Mouse (Mus musculus) lung, embryonic 16.5 days (tissue): Measurements from ENCODE around the gene Gpc2. TPM values are rescaled to one million over a fixed set of nuclear protein-coding genes. Genes with fewer than 3 reads are reported as not detected.

ENCODE experiments used
- ATAC-seq: fragments of 200-750 bp; cut with Nextera tagmentation; 2 replicates; pipeline ENCODE4 v1.8.0; 2017; ENCODE audit warnings: low read depth, mild to moderate bottlenecking, moderate library complexity
- H3K27ac ChIP-seq: fragments of 300-500 bp; sonication (generic); 2 replicates; pipeline ENCODE4 v1.5.1; 2014; ENCODE audit warnings: mild to moderate bottlenecking, control low read depth, low read length
- H3K27me3 ChIP-seq: fragments of 300-500 bp; sonication (generic); 2 replicates; pipeline ENCODE4 v1.6.1; 2014; ENCODE audit warnings: low read depth, low read length, mixed read lengths; ENCODE audit not compliant: control insufficient read depth, insufficient read depth
- H3K36me3 ChIP-seq: fragments of 300-500 bp; sonication (generic); 2 replicates; pipeline ENCODE4 v1.6.1; 2014; ENCODE audit warnings: low read length; ENCODE audit not compliant: control insufficient read depth, insufficient read depth
- H3K4me1 ChIP-seq: fragments of 300-500 bp; sonication (generic); replicated peaks from 2 replicates; pipeline ENCODE4 v1.6.1; 2014; ENCODE audit warnings: low read length, mixed read lengths; ENCODE audit not compliant: control insufficient read depth, insufficient read depth
- H3K4me2 ChIP-seq: fragments of 300-500 bp; sonication (generic); 2 replicates; pipeline ENCODE4 v1.6.1; 2014; ENCODE audit warnings: low read depth, low read length, control low read depth
- H3K4me3 ChIP-seq: fragments of 300-500 bp; sonication (generic); 2 replicates; pipeline ENCODE4 v1.5.1; 2014; ENCODE audit warnings: mild to moderate bottlenecking, low read length, control low read depth
- H3K9ac ChIP-seq: fragments of 300-500 bp; sonication (generic); 2 replicates; pipeline ENCODE4 v1.6.1; 2014; ENCODE audit warnings: low read length, control low read depth
- H3K9me3 ChIP-seq: fragments of 300-500 bp; sonication (generic); 2 replicates; pipeline ENCODE4 v1.6.1; 2016; ENCODE audit warnings: low read length; ENCODE audit not compliant: control insufficient read depth
- whole genome bisulfite sequencing: fragments of 180-500 bp; shearing (Covaris S2); extraction: QIAGEN DNeasy Blood & Tissue Kit; methylation state at CpG from one replicate; pipeline ENCODE4 v1.1.7; 2014; 5-methylcytosine and 5-hydroxymethylcytosine counted together
- polyA plus RNA-seq: library from polyadenylated mRNA; unstranded; fragments of >200 nt; fragmentation: Nextera tagmentation; extraction: Ambion mirVana; gene quantifications from 2 replicates; pipeline ENCODE4 v1.2.1, GENCODE M21; 2015

The Gpc2 gene
- polyA plus RNA-seq, 1 experiment from 2014 or later, result 16.7 TPM

DNA sequence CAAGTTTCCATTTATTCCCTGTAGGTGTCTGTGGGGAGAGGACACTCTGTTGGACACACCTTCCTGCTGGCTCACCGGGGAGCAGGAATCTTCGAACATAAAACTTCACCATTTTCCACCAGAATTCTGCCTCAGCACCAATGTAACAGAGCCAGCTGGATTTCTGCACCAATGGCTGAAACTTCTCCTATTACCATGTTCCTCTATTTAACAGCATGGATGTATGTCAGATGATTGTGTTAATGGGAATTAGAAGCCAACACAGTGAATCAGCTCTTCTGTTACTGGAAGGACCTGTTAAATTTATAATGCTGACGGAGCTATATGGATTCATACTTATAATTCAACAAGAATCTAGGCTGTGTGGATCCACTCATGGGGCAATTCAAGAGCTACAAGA is 50.3 kb downstream of the Gpc2 start:
- no peaks in the 10 kb centered on the region for H3K9me3 ChIP-seq
- H3K9ac ChIP-seq, result no peak overlapping the region
- H3K27ac ChIP-seq, result no peak overlapping the region
- H3K4me1 ChIP-seq, result no peaks in the 10 kb centered on the region
- 82% methylated on average over 3 of the region's 3 CpGs for WGBS
- no peak overlapping the region for H3K4me2 ChIP-seq
- ATAC-seq, result no peak
- H3K4me3 ChIP-seq, result no peak overlapping the region
- H3K36me3 ChIP-seq, result no peaks in the 10 kb centered on the region
- H3K27me3 ChIP-seq, result no peaks in the 10 kb centered on the region

DNA sequence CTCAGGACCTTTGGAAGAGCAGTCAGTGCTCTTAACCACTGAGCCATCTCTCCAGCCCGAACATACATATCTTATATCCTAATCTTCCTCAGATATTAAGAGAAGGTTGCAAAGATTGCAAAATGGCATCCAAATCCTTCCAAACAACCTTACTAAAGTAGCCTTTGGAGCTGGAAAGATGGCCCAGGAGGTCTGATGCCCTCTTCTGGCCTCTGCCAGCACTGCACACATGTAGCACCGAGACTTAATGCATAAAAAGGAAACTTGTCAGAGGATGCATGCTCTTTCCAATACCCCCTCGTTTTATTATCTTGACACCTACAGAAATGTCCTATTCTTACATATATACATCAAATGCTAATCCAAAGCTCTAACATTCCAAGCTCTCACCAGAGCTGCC is 51.8 kb downstream of the Gpc2 start:
- no peaks in the 10 kb centered on the region for H3K27me3 ChIP-seq
- no peak overlapping the region for H3K4me3 ChIP-seq
- H3K4me1 ChIP-seq, result no peaks in the 10 kb centered on the region
- no peak overlapping the region for H3K9ac ChIP-seq
- H3K4me2 ChIP-seq, result no peak overlapping the region
- H3K36me3 ChIP-seq, result no peaks in the 10 kb centered on the region
- H3K9me3 ChIP-seq, result no peaks in the 10 kb centered on the region
- 49% methylated on average over 3 of the region's 3 CpGs for WGBS
- H3K27ac ChIP-seq, result no peak overlapping the region
- ATAC-seq, result no peak

DNA sequence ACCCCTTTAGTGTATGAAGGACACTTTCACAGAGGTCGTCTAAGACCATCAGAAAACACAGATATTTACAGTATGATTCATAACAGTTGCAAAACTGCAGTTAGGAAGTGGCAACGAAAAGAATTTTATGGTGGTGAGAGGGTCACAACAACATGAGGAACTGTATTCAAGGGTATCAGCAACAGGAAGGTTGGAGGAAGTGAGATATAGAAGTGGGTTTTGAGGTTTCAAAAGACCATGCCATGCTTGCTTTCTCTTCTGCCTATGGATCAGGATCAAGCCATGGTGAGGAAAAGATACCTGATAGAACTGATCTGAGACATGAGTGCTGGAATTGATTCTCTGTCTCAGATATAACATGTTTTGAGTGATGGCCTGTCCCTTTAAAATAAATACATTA is 52.4 kb downstream of the Gpc2 start:
- Histone ChIP-seq H3K27ac (no peak overlapping the region), H3K9me3 (no peaks in the 10 kb centered on the region), H3K27me3 (no peaks in the 10 kb centered on the region), H3K4me1 (no peaks in the 10 kb centered on the region), H3K36me3 (no peaks in the 10 kb centered on the region), H3K9ac (no peak overlapping the region), H3K4me3 (no peak overlapping the region), H3K4me2 (no peak overlapping the region)
- ATAC-seq, result no peak
- 51% methylated on average over 2 of the region's 2 CpGs for WGBS

DNA sequence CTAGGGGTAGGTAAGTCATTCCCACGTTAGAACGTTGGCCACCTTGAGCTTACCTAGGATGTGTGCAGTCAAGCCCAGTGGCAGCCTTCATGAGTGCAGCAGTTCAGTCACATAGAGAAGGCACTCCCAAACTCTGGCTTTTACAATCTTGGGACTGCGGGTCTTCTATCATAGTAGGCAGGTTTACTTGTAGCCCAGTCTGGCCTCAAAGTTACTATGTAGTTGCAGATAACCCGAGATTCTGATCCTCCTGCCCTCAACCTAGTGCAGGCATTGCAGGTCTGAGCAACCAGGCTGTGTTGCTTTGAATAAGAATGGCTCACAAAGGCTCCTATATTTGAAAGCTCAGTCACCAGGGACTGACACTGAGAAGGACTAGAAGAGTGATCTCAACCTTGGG is 53.3 kb downstream of the Gpc2 start:
- Histone ChIP-seq H3K4me2 (no peak overlapping the region), H3K4me1 (no peaks in the 10 kb centered on the region), H3K27me3 (no peaks in the 10 kb centered on the region), H3K4me3 (no peak overlapping the region), H3K9ac (no peak overlapping the region), H3K9me3 (no peaks in the 10 kb centered on the region), H3K27ac (no peak overlapping the region), H3K36me3 (no peaks in the 10 kb centered on the region)
- no peak for ATAC-seq
- 69% methylated on average over 4 of the region's 4 CpGs for WGBS

DNA sequence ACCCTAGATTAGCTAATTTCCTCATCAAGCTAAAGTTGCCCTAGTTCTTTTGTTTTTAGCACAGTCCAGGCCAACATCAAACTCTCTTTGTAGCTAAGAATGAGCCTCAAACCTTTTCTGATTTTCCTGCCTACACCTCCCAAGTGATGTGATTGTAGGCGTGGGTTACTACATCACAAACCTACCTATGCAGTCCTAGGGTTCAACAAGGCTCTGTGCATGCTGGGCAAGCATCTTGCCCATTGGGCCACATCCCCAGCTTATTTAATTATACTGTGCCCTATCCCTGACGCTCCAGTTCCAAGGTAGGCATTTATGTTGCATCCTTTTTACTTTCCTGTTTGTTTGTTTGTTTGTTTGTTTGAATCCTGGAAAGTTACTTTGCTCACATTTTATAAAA is 54.1 kb downstream of the Gpc2 start, which contains the start of gene Nxpe5:
Nxpe5 (plus strand) TSS at position 199 of the 400 bp plus-strand sequence.
- Histone ChIP-seq H3K9me3 (no peaks in the 10 kb centered on the region), H3K27me3 (no peaks in the 10 kb centered on the region), H3K4me1 (no peaks in the 10 kb centered on the region), H3K4me3 (no peak within 1 kb of the TSS), H3K9ac (no peak within 1 kb of the TSS), H3K36me3 (no peaks in the 10 kb centered on the region), H3K4me2 (no peak within 1 kb of the TSS), H3K27ac (no peak within 1 kb of the TSS)
- ATAC-seq, result no peak
- WGBS, result 53% methylated on average over 2 of the region's 2 CpGs

Other genes starting within 250 kb of the Gpc2 start
- not detected in 2 replicates for gene Smok3c, start 226.8 kb downstream of the Gpc2 start, polyA plus RNA-seq
- gene Zkscan1, start 194.9 kb downstream of the Gpc2 start, polyA plus RNA-seq, result 14.8 and 18.1 TPM in 2 replicates
- gene Zscan21, start 163.1 kb downstream of the Gpc2 start, polyA plus RNA-seq, result 57.9 and 61.5 TPM in 2 replicates
- 22.8 and 24.0 TPM in 2 replicates for gene Zfp113, start 124.3 kb downstream of the Gpc2 start, polyA plus RNA-seq
- gene Cops6, start 118.9 kb downstream of the Gpc2 start, polyA plus RNA-seq, result 292 and 301 TPM in 2 replicates
- gene Ap4m1, start 108.0 kb downstream of the Gpc2 start, polyA plus RNA-seq, result 26.2 and 27.4 TPM in 2 replicates
- gene Mcm7, start 107.6 kb downstream of the Gpc2 start, polyA plus RNA-seq, result 180 and 197 TPM in 2 replicates
- 87.3 and 88.8 TPM in 2 replicates for gene Taf6, start 92.6 kb downstream of the Gpc2 start, polyA plus RNA-seq
- 59.5 and 60.5 TPM in 2 replicates for gene Cnpy4, start 92.5 kb downstream of the Gpc2 start, polyA plus RNA-seq
- gene Mblac1, start 85.7 kb downstream of the Gpc2 start, polyA plus RNA-seq, result 7.6 and 8.8 TPM in 2 replicates
- gene Nxpe5, start 54.1 kb downstream of the Gpc2 start, polyA plus RNA-seq, result not detected in 2 replicates
- gene Lamtor4, start 24.5 kb downstream of the Gpc2 start, polyA plus RNA-seq, result 56.7 and 62.1 TPM in 2 replicates
- 3.8 and 6.2 TPM in 2 replicates for gene BC037034, start 16.0 kb downstream of the Gpc2 start, polyA plus RNA-seq
- gene Gal3st4, start 7.2 kb downstream of the Gpc2 start, polyA plus RNA-seq, result 1.2 and 1.5 TPM in 2 replicates
- 0.13 and 0.19 TPM in 2 replicates for gene Gm43720, start within 50 bp of the Gpc2 start, polyA plus RNA-seq
- 3.5 and 4.4 TPM in 2 replicates for gene Stag3, start 235 bp upstream of the Gpc2 start, polyA plus RNA-seq
- gene Pvrig, start 62.0 kb upstream of the Gpc2 start, polyA plus RNA-seq, result 0.39 TPM in 1 of 2 replicates, not detected in the other
- 32.3 and 32.9 TPM in 2 replicates for gene Zfp157, start 161.5 kb upstream of the Gpc2 start, polyA plus RNA-seq